Mouse (Mus musculus) kidney, postnatal 10 days (tissue): ENCODE measurements around the gene Dip2b.

Experiments
- DNase-seq: peaks from one replicate; pipeline ENCODE4 v3.0.0; 2021; ENCODE audit warnings: mixed read lengths

Dip2b gene

GRCm38 (mm10) chr15:100089645-100090053 lies 51.2 kb downstream of the Dip2b start:
- peak; percentile 54 for DNase-seq

GRCm38 (mm10) chr15:100091818-100092217 lies 53.4 kb downstream of the Dip2b start:
- no peak for DNase-seq

- peak; percentile 31 for DNase-seq
Observed at GRCm38 (mm10) chr15:100092258-100092657, 53.8 kb downstream of the Dip2b start.

GRCm38 (mm10) chr15:100096587-100097428 lies 58.3 kb downstream of the Dip2b start:
- no peak for DNase-seq

- DNase-seq: no peak
Observed at GRCm38 (mm10) chr15:100100336-100100735, 61.9 kb downstream of the Dip2b start.

- DNase-seq: no peak
Observed at GRCm38 (mm10) chr15:100101206-100101605, 62.7 kb downstream of the Dip2b start.

- DNase-seq: no peak
Observed at GRCm38 (mm10) chr15:100104126-100104525, 65.7 kb downstream of the Dip2b start.

- no peak for DNase-seq
Observed at GRCm38 (mm10) chr15:100108071-100108782, 69.8 kb downstream of the Dip2b start.

- no peak for DNase-seq
Observed at GRCm38 (mm10) chr15:100109916-100110315, 71.5 kb downstream of the Dip2b start.

- peak; percentile 24 for DNase-seq
Observed at GRCm38 (mm10) chr15:100111891-100112290, 73.4 kb downstream of the Dip2b start.

- DNase-seq: no peak
Observed at GRCm38 (mm10) chr15:100112309-100112966, 74.0 kb downstream of the Dip2b start.

- no peak for DNase-seq
Observed at GRCm38 (mm10) chr15:100113343-100114275, 75.1 kb downstream of the Dip2b start.

GRCm38 (mm10) chr15:100115416-100115815 lies 77.0 kb downstream of the Dip2b start:
- DNase-seq: no peak

GRCm38 (mm10) chr15:100116325-100116724 lies 77.9 kb downstream of the Dip2b start:
- no peak for DNase-seq

GRCm38 (mm10) chr15:100119225-100119788 lies 80.8 kb downstream of the Dip2b start:
- peak; percentile 26 for DNase-seq

- no peak for DNase-seq
Observed at GRCm38 (mm10) chr15:100121437-100121836, 83.0 kb downstream of the Dip2b start.

GRCm38 (mm10) chr15:100123867-100124266 lies 85.4 kb downstream of the Dip2b start:
- DNase-seq: no peak

- DNase-seq: peak; percentile 25
Observed at GRCm38 (mm10) chr15:100125245-100125644, 86.8 kb downstream of the Dip2b start.

- DNase-seq: peak; percentile 94
Observed at GRCm38 (mm10) chr15:100126456-100127107, 88.1 kb downstream of the Dip2b start.

GRCm38 (mm10) chr15:100129151-100129790 lies 90.8 kb downstream of the Dip2b start:
- peak; percentile 14 for DNase-seq

GRCm38 (mm10) chr15:100139665-100140064 lies 101.2 kb downstream of the Dip2b start:
- no peak for DNase-seq
